Mouse (Mus musculus) myocyte (in vitro differentiated cells): Measurements from ENCODE around the gene Prnp. TPM values are rescaled to one million over a fixed set of nuclear protein-coding genes. Genes with fewer than 3 reads are reported as not detected.
A peak's percentile ranks its signal among the peaks of the same experiment; 100 is the strongest.

Source experiments
- H3K27me3 ChIP-seq: one replicate; pipeline ENCODE4 v1.6.1; 2011; ENCODE audit not compliant: control insufficient read depth, insufficient read depth, insufficient read length
- H3K36me3 ChIP-seq: one replicate; pipeline ENCODE4 v1.6.1; 2011; ENCODE audit not compliant: control insufficient read depth, insufficient read depth
- H3K4me2 ChIP-seq: one replicate; pipeline ENCODE4 v1.6.1; 2011; ENCODE audit warnings: low read depth, control low read depth
- H3K4me3 ChIP-seq: one replicate; pipeline ENCODE4 v1.5.1; 2011; ENCODE audit warnings: mild to moderate bottlenecking, control low read depth, moderate library complexity
- H3K79me2 ChIP-seq: one replicate; pipeline ENCODE4 v1.6.1; 2011; ENCODE audit not compliant: control insufficient read depth, insufficient read depth
- H3ac ChIP-seq: one replicate; pipeline ENCODE4 v1.6.1; 2011; ENCODE audit not compliant: control insufficient read depth, insufficient read length
- CEBPB ChIP-seq: IDR thresholded peaks from 2 replicates; pipeline ENCODE4 v1.6.1; 2011; ENCODE audit warnings: mild to moderate bottlenecking, moderate library complexity; ENCODE audit not compliant: poor library complexity, insufficient read depth, severe bottlenecking
- E2F4 ChIP-seq: IDR thresholded peaks from one replicate; pipeline ENCODE4 v1.6.1; 2011; ENCODE audit warnings: mild to moderate bottlenecking, control low read depth, moderate library complexity; ENCODE audit not compliant: insufficient read depth
- MAX ChIP-seq: IDR thresholded peaks from one replicate; pipeline ENCODE4 v1.6.1; 2011; ENCODE audit warnings: low read depth, mild to moderate bottlenecking, control low read depth
- MYOD1 ChIP-seq, 3 experiments: IDR thresholded peaks; one replicate each; pipeline ENCODE4 v1.6.1; 2011; ENCODE audit warnings: control low read depth in 2 of 3, low read depth in 2 of 3, mild to moderate bottlenecking in 2 of 3, moderate library complexity in 1 of 3; ENCODE audit not compliant: insufficient read length in 2 of 3, control insufficient read depth in 1 of 3
- MYOG ChIP-seq, 3 experiments: IDR thresholded peaks; one replicate each; pipeline ENCODE4 v1.6.1; 2011; ENCODE audit warnings: control low read depth in 2 of 3, low read depth in 2 of 3, mild to moderate bottlenecking in 2 of 3; ENCODE audit not compliant: insufficient read length in 2 of 3, control insufficient read depth in 1 of 3, insufficient read depth in 1 of 3
- POLR2A ChIP-seq: IDR thresholded peaks from one replicate; pipeline ENCODE4 v1.6.1; 2011; ENCODE audit warnings: low read depth, mild to moderate bottlenecking, control low read depth, moderate library complexity; ENCODE audit not compliant: insufficient read length
- POLR2AphosphoS2 ChIP-seq: IDR thresholded peaks from one replicate; pipeline ENCODE4 v1.6.1; 2011; ENCODE audit warnings: low read depth, control low read depth; ENCODE audit not compliant: insufficient read length
- REST ChIP-seq: IDR thresholded peaks from one replicate; pipeline ENCODE4 v1.6.1; 2011; ENCODE audit warnings: mild to moderate bottlenecking, control low read depth, moderate library complexity; ENCODE audit not compliant: insufficient read depth, insufficient read length
- SRF ChIP-seq: IDR thresholded peaks from one replicate; pipeline ENCODE4 v1.6.1; 2011; ENCODE audit warnings: low read depth; ENCODE audit not compliant: control insufficient read depth, insufficient read length
- TCF12 ChIP-seq: IDR thresholded peaks from one replicate; pipeline ENCODE4 v1.6.1; 2011; ENCODE audit warnings: mild to moderate bottlenecking, control low read depth; ENCODE audit not compliant: poor library complexity, insufficient read depth, severe bottlenecking
- TCF3 ChIP-seq: IDR thresholded peaks from one replicate; pipeline ENCODE4 v1.6.1; 2011; ENCODE audit warnings: low read depth, control low read depth; ENCODE audit not compliant: insufficient read length
- USF1 ChIP-seq: IDR thresholded peaks from one replicate; pipeline ENCODE4 v1.6.1; 2011; ENCODE audit warnings: low read depth, mild to moderate bottlenecking, control low read depth, moderate library complexity
- polyA plus RNA-seq: library from polyadenylated mRNA; unstranded; fragments of >200 nt; fragmentation: generic; extraction: Trizol; gene quantifications from one replicate; pipeline ENCODE4 v1.2.1, GENCODE M21; 2012; ENCODE audit warnings: missing spikeins

Prnp gene
- polyA plus RNA-seq, 1 experiment, result 133 TPM

DNA sequence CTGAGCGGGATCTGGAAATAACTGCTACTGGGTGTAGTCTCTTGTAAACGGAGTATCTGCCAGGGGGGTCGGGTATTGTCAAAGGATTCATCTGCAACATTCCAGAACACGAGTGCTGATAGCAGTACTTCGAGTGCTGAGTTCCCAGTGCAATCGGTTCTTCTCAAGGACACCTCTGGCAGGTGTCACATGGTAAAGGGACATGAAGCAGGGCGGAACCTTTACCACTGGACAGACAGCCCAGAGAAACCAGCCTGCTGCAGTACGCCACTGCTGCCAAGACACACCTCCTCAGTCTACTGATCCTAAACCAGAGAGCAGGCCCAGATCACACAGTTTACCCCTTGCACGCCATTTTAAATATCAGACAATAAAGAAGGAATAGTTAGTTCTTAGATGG lies 45.1 kb downstream of the Prnp start:
- TF ChIP-seq E2F4, result no peak
- no peak for TF ChIP-seq POLR2A
- no peak for TF ChIP-seq SRF
- TF ChIP-seq POLR2AphosphoS2, result no peak
- no peak for TF ChIP-seq REST
- no peak for TF ChIP-seq TCF12
- no peak for TF ChIP-seq CEBPB
- no peak for TF ChIP-seq USF1
- TF ChIP-seq MYOG (IDR thresholded peaks at IDR 0.05; ENCODE audit: control insufficient read depth in 1 of 3, insufficient read depth in 1 of 3, insufficient read length in 2 of 3, low read depth in 2 of 3), result no peak
- no peak for TF ChIP-seq TCF3
- TF ChIP-seq MYOD1 (IDR thresholded peaks at IDR 0.05; ENCODE audit: control insufficient read depth in 1 of 3, insufficient read length in 2 of 3, low read depth in 2 of 3), result no peak
- no peak for TF ChIP-seq MAX
- H3K4me3 ChIP-seq, result no peak overlapping the region

DNA sequence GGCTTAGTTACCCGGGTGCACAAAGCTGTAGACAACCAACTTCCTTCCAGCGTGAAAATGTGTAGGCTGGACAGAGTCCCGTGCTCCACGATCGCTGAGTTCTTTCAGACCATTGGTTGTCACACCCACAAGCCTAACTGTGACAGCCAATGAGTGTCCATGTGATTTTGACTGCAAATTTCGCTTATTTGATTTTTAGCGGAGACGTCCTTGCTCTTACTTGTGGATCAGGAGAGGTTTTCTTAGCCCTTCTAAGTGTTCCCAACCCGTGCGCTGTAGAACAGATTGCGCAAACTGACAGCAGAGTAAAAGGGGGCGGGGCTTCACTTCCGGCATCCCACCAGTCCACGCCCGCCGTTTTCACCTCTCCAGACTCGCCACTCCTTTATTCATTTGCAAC lies 45.5 kb downstream of the Prnp start:
- Histone ChIP-seq H3K4me3 (no peak overlapping the region), H3K27me3 (peaks cover 6% of the 10 kb centered on the region), H3K4me2 (peak overlapping the region; percentile 34), H3K36me3 (no peaks in the 10 kb centered on the region), H3K79me2 (no peaks in the 10 kb centered on the region), H3ac (no peak overlapping the region)
- no peak for TF ChIP-seq MYOD1 (IDR thresholded peaks at IDR 0.05; ENCODE audit: control insufficient read depth in 1 of 3, insufficient read length in 2 of 3, low read depth in 2 of 3)
- no peak for TF ChIP-seq E2F4
- no peak for TF ChIP-seq POLR2AphosphoS2
- TF ChIP-seq POLR2A, result no peak
- no peak for TF ChIP-seq MAX
- TF ChIP-seq TCF12, result no peak
- no peak for TF ChIP-seq CEBPB
- TF ChIP-seq MYOG (IDR thresholded peaks at IDR 0.05; ENCODE audit: control insufficient read depth in 1 of 3, insufficient read depth in 1 of 3, insufficient read length in 2 of 3, low read depth in 2 of 3), result no peak
- TF ChIP-seq REST, result no peak
- TF ChIP-seq SRF, result no peak
- TF ChIP-seq USF1, result no peak
- no peak for TF ChIP-seq TCF3

More for the DNA sequence above, 45.1 kb downstream of the Prnp start:
- no peak overlapping the region for H3ac ChIP-seq
- peak overlapping the region; percentile 34 for H3K4me2 ChIP-seq
- no peaks in the 10 kb centered on the region for H3K79me2 ChIP-seq
- peaks cover 6% of the 10 kb centered on the region for H3K27me3 ChIP-seq
- no peaks in the 10 kb centered on the region for H3K36me3 ChIP-seq

DNA sequence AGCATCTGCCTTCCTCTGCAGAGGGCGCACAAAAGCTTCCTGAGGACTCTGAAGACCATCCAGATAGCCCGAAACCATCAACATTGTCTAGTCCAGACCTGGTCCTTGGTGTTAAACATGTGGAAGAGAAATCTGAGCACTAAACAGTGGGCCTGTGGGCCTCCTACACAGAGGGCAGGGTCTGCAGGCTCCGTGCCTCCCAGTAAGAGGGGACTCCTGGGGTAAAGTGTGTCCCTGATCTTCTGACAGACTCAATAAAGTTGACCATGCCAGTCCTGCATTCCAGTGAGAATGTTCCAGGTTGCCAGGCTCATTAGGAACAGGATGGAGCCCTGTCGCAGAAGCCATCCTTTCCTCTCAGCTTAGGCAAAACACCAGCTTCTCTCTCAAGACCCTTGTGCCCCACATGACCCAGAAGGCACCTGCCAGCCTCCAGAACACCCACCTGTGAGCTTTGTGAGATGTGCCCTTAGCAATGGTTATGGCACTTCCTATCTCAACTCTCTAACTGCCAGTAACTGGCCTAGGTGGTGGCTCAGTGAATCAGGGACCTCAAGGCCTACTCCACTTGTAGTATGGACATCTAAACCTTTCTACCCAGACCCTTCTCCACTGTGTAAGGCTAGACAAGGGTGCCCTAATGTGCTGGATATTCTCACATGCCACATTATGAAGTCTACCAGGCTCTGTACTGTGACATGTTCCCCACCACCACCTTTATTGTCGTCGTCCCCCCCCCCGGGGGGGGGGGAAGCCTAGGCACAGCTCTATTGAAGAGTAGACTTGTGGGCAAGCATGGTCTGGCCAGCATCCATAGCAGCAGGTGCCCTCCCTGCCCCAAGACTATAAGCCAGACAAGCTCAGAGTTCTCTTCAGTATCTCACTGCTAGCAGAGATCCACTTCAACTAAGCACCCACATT lies 46.9 kb downstream of the Prnp start:
- TF ChIP-seq POLR2A (no peak), TCF3 (no peak), TCF12 (no peak), SRF (no peak), E2F4 (no peak), CEBPB (no peak), MYOG (IDR thresholded peaks at IDR 0.05; ENCODE audit: control insufficient read depth in 1 of 3, insufficient read depth in 1 of 3, insufficient read length in 2 of 3, low read depth in 2 of 3) (no peak), MAX (no peak), MYOD1 (IDR thresholded peaks at IDR 0.05; ENCODE audit: control insufficient read depth in 1 of 3, insufficient read length in 2 of 3, low read depth in 2 of 3) (no peak), REST (no peak), POLR2AphosphoS2 (no peak), USF1 (no peak)
- no peaks in the 10 kb centered on the region for H3K79me2 ChIP-seq
- H3ac ChIP-seq, result no peak overlapping the region
- H3K4me2 ChIP-seq, result no peak overlapping the region
- H3K36me3 ChIP-seq, result no peaks in the 10 kb centered on the region
- peaks cover 6% of the 10 kb centered on the region for H3K27me3 ChIP-seq
- H3K4me3 ChIP-seq, result no peak overlapping the region

DNA sequence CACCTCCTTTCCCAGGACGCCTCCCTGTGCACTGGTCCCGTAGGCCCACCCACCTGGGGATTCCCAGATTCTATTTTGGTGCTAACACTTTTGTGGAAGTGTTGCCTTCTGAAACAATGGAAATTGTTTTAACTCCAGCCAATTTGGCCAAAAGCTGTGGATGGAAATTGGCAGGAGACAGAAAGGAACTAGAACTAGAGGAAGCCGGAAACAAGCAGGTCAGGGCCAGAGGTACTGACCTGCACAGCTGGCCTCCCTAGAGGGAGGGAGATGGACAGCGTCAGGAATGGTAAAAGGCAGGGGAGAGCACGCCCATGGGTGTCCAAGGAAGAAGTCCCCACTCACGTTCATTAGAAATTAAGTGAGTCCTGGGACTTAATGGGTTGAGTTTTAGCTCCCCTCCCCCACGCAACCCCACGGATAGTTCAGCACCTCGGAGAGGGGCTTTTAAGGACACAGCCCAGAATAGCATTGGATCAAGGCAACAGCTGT lies 48.0 kb downstream of the Prnp start:
- Histone ChIP-seq H3K79me2 (no peaks in the 10 kb centered on the region), H3K27me3 (peaks cover 6% of the 10 kb centered on the region), H3K36me3 (no peaks in the 10 kb centered on the region), H3ac (no peak overlapping the region), H3K4me3 (no peak overlapping the region), H3K4me2 (no peak overlapping the region)
- TF ChIP-seq E2F4 (no peak), REST (peak; percentile 44)

DNA sequence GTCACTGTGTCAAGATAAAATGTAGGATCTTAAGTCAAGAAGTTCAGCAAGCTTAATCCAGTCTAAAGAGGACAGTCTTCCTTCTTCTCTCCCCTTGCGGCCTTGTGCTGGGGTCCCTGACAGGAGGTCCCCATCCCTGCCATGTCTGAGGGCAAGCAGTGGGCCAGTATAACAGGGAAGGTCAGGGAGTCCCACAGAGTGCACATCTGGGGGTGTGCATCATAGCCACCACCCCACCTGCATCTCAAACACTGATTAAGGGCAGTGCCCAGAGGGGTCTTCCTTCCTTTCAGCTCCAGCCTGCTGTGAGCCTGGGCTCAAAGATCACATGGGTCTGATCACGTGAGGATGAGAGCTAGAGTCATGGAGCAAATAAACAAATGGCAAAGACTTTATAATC lies 51.9 kb downstream of the Prnp start:
- Histone ChIP-seq H3K79me2 (no peaks in the 10 kb centered on the region), H3ac (no peak overlapping the region), H3K4me3 (no peak overlapping the region), H3K4me2 (no peak overlapping the region), H3K27me3 (peaks cover 6% of the 10 kb centered on the region), H3K36me3 (no peaks in the 10 kb centered on the region)
- no peak for TF ChIP-seq MYOD1 (IDR thresholded peaks at IDR 0.05; ENCODE audit: control insufficient read depth in 1 of 3, insufficient read length in 2 of 3, low read depth in 2 of 3)
- no peak for TF ChIP-seq POLR2AphosphoS2
- no peak for TF ChIP-seq USF1
- no peak for TF ChIP-seq TCF12
- no peak for TF ChIP-seq REST
- no peak for TF ChIP-seq MAX
- no peak for TF ChIP-seq TCF3
- no peak for TF ChIP-seq MYOG (IDR thresholded peaks at IDR 0.05; ENCODE audit: control insufficient read depth in 1 of 3, insufficient read depth in 1 of 3, insufficient read length in 2 of 3, low read depth in 2 of 3)
- TF ChIP-seq SRF, result no peak
- no peak for TF ChIP-seq POLR2A
- TF ChIP-seq CEBPB, result no peak
- TF ChIP-seq E2F4, result no peak
